Comparison of ENCODE assay signal across 16 mouse cellular contexts in the genomic region with DNA sequence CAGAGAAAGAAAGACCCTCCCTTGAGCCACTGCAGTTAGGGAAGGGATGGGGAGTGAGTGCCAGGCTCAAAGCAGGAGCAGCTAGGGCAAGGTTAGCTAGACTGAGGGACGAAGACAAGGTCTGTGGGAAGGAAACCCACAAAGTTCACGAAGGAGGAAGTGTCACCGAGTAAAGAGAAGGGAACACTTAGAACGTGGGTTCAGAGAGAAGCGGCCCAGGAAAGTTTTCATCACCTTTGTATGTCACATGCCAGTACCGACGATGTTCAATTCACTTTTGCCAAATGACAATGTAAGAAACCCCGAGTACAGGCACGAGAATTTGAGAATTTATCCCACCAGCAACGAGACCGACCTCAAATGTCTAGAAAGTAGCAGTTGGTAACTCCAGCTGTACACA. TPM values are rescaled to one million over a fixed set of nuclear protein-coding genes. Genes with fewer than 3 reads are reported as not detected.
DNase-seq lines count a peak whose midpoint lies in the region; ATAC-seq and TF ChIP-seq lines count a peak whose summit lies in the region.
"Had no signal": no experiment of that assay in that cellular context is flagged by ENCODE, and none has a peak within 500 bp of the region (broad histone marks: within the 10 kb centered on the region; RNA-seq: fewer than 3 reads in every experiment).

No protein-coding gene starts in this region.

- no peak for ATAC-seq in liver, embryonic 15.5 days (ENCODE audit: insufficient read depth)
- no peak for ATAC-seq in forebrain, embryonic 13.5 days

- no peak for TF ChIP-seq CTCF in CH12.LX (conservative IDR thresholded peaks at IDR 0.05 in 1 of 2, IDR thresholded peaks at IDR 0.05 in 1 of 2; ENCODE audit: low read depth in 2 of 2, low read length in 2 of 2)

- no peak overlapping the region for H3K4me3 ChIP-seq in CH12.LX (replicated peaks in 1 of 3; ENCODE audit: low read depth in 2 of 3, low read length in 2 of 3, poor library complexity in 1 of 3)
- H3K4me3 ChIP-seq in liver, embryonic 15.5 days (replicated peaks): no peak overlapping the region
- no peak overlapping the region for H3K4me3 ChIP-seq in forebrain, embryonic 13.5 days
- H3K4me3 ChIP-seq: forebrain, embryonic 12.5 days; limb, embryonic 10.5 days; lung, embryonic 15.5 days had no signal

- no peak; the same call in 1 of the 2 replicates for TF ChIP-seq EP300 in CH12.LX (IDR thresholded peaks at IDR 0.05; ENCODE audit: low read length)

- peaks cover 15 to 44% of the 10 kb centered on the region in 2 experiments for H3K4me1 ChIP-seq in CH12.LX (ENCODE audit: control insufficient read depth in 1 of 2, insufficient read depth in 2 of 2)
- no peaks in the 10 kb centered on the region for H3K4me1 ChIP-seq in liver, embryonic 15.5 days (replicated peaks)
- no peaks in the 10 kb centered on the region for H3K4me1 ChIP-seq in forebrain, embryonic 13.5 days
- H3K4me1 ChIP-seq: forebrain, embryonic 12.5 days; limb, embryonic 10.5 days; lung, embryonic 15.5 days had no signal

- H3K79me2 ChIP-seq in CH12.LX (replicated peaks; ENCODE audit: control insufficient read depth, extremely low read depth, insufficient read depth, poor library complexity, severe bottlenecking): no peaks in the 10 kb centered on the region

- no peaks in the 10 kb centered on the region for H3K27me3 ChIP-seq in CH12.LX (replicated peaks)
- no peaks in the 10 kb centered on the region for H3K27me3 ChIP-seq in liver, embryonic 15.5 days
- H3K27me3 ChIP-seq in splenic B cell, adult 2 months (ENCODE audit: control insufficient read depth, insufficient read depth, low read length, poor library complexity, severe bottlenecking): no peaks in the 10 kb centered on the region
- no peaks in the 10 kb centered on the region for H3K27me3 ChIP-seq in forebrain, embryonic 13.5 days
- H3K27me3 ChIP-seq: forebrain, embryonic 12.5 days; lung, embryonic 15.5 days had no signal

- dilution Hi-C loops in CH12.LX (cut with MboI; ENCODE audit: extremely low pct_ligation_motif_present, extremely low pct_unique_long_range_greater_than_20kb, low sequenced_read_pairs): no loop called here

- 21% methylated on average over 11 of the region's 11 CpGs for WGBS in liver, embryonic 15.5 days (ENCODE audit: insufficient replicate concordance)
- 79% methylated on average over 11 of the region's 11 CpGs for WGBS in forebrain, embryonic 13.5 days

- peak overlapping the region; percentile 44 for H3K4me2 ChIP-seq in CH12.LX (ENCODE audit: insufficient read depth, low read depth, poor library complexity, severe bottlenecking)
- H3K4me2 ChIP-seq in liver, embryonic 15.5 days: peak overlapping the region; percentile 25
- H3K4me2 ChIP-seq in forebrain, embryonic 13.5 days: no peak overlapping the region
- H3K4me2 ChIP-seq: forebrain, embryonic 12.5 days; heart, embryonic 11.5 days; lung, embryonic 15.5 days; midbrain, embryonic 11.5 days had no signal

- H3K27ac ChIP-seq in CH12.LX (ENCODE audit: insufficient read depth, low read depth): peak overlapping the region; percentile 55
- H3K27ac ChIP-seq in liver, embryonic 15.5 days (replicated peaks): no peak overlapping the region
- no peak overlapping the region for H3K27ac ChIP-seq in forebrain, embryonic 13.5 days
- H3K27ac ChIP-seq: forebrain, embryonic 12.5 days; limb, embryonic 10.5 days; lung, embryonic 15.5 days had no signal

- no peak for TF ChIP-seq RAD21 in CH12.LX (IDR thresholded peaks at IDR 0.05; ENCODE audit: low read depth, low read length)

- H3K9ac ChIP-seq in CH12.LX (ENCODE audit: insufficient read depth, low read depth): peak overlapping the region; percentile 64
- H3K9ac ChIP-seq in liver, embryonic 15.5 days: no peak overlapping the region
- no peak overlapping the region for H3K9ac ChIP-seq in forebrain, embryonic 13.5 days
- H3K9ac ChIP-seq: forebrain, embryonic 12.5 days; lung, embryonic 15.5 days had no signal

- peaks cover 9% of the 10 kb centered on the region for H3K9me3 ChIP-seq in CH12.LX (replicated peaks; ENCODE audit: low read length)
- no peaks in the 10 kb centered on the region for H3K9me3 ChIP-seq in liver, embryonic 15.5 days (replicated peaks)
- H3K9me3 ChIP-seq in forebrain, embryonic 13.5 days (replicated peaks): no peaks in the 10 kb centered on the region; the same call in 1 of the 2 replicates
- H3K9me3 ChIP-seq: limb, embryonic 10.5 days; lung, embryonic 15.5 days had no signal

- in situ Hi-C loops in CH12.LX (cut with MboI; ENCODE audit: low pct_ligation_motif_present, low pct_unique_long_range_greater_than_20kb, low sequenced_read_pairs): no loop called here

- H3K36me3 ChIP-seq in CH12.LX (replicated peaks in 1 of 2; ENCODE audit: control insufficient read depth in 1 of 2, insufficient read depth in 1 of 2, low read length in 1 of 2): no peaks in the 10 kb centered on the region
- H3K36me3 ChIP-seq in liver, embryonic 15.5 days (replicated peaks): no peaks in the 10 kb centered on the region
- H3K36me3 ChIP-seq in splenic B cell, adult 2 months (ENCODE audit: control insufficient read depth, insufficient read depth, low read length, poor library complexity, severe bottlenecking): no peaks in the 10 kb centered on the region
- no peaks in the 10 kb centered on the region for H3K36me3 ChIP-seq in forebrain, embryonic 13.5 days (ENCODE audit: poor library complexity, severe bottlenecking)
- H3K36me3 ChIP-seq: forebrain, embryonic 12.5 days; limb, embryonic 10.5 days; lung, embryonic 15.5 days had no signal

- peak; percentile 10 to 36 for DNase-seq in spleen, adult 18-20 months
- no peak for DNase-seq in spleen, postnatal 4 days (ENCODE audit: low spot score in 2 of 2)
- DNase-seq in CH12.LX (ENCODE audit: extremely low read depth): no peak
- DNase-seq in splenic B cell, adult 2 months (ENCODE audit: low read depth, low spot score): peak; percentile 74
- no peak for DNase-seq in kidney, adult 8-10 months
- DNase-seq: adrenal gland, postnatal 10 days; cerebellum, postnatal 25 days; kidney, postnatal 4 days; right cerebral cortex, postnatal 4 days had no signal

- no peak for TF ChIP-seq POLR2A in CH12.LX (IDR thresholded peaks at IDR 0.05; ENCODE audit: low read depth, low read length)

TF ChIP-seq in CH12.LX, 34 proteins besides CTCF, POLR2A, EP300 and RAD21:
- TF ChIP-seq MEF2A (IDR thresholded peaks at IDR 0.05; ENCODE audit: borderline replicate concordance, low read depth, low read length): no peak
- TF ChIP-seq USF1 (IDR thresholded peaks at IDR 0.05; ENCODE audit: low read depth, low read length): no peak
- no peak for TF ChIP-seq SMC3 (IDR thresholded peaks at IDR 0.05; ENCODE audit: low read depth, low read length)
- no peak for TF ChIP-seq MAFK (IDR thresholded peaks at IDR 0.05; ENCODE audit: insufficient replicate concordance, low read length)
- no peak for TF ChIP-seq TCF12 (IDR thresholded peaks at IDR 0.05; ENCODE audit: low read depth, low read length)
- TF ChIP-seq ELF1 (IDR thresholded peaks at IDR 0.05; ENCODE audit: low read depth, low read length): 0 out of 2 replicates have a peak, but pooled peaks have one; percentile 29
- TF ChIP-seq ZMIZ1 (IDR thresholded peaks at IDR 0.05; ENCODE audit: low read depth, low read length): no peak
- TF ChIP-seq MAX (IDR thresholded peaks at IDR 0.05; ENCODE audit: low read length): peak; percentile 71
- no peak for TF ChIP-seq ZNF384 (IDR thresholded peaks at IDR 0.05; ENCODE audit: low read depth, low read length)
- 0 out of 2 replicates have a peak, but pooled peaks have one; percentile 23 for TF ChIP-seq TBP (conservative IDR thresholded peaks at IDR 0.05; ENCODE audit: low read depth, low read length)

RNA-seq across cellular contexts. Expression of gene Tmbim4, which starts 12.1 kb away (rescaled TPM):
- 83.6 and 97.8 TPM in 2 replicates for total RNA-seq in CH12.LX (2012; rRNA removed)
- total RNA-seq in CH12.LX (2014; rRNA removed): 112 and 121 TPM in 2 replicates
- polyA plus RNA-seq in CH12.LX (2012; ENCODE audit: insufficient read length, low read depth): 104 and 113 TPM in 2 replicates
- 75.4 and 78.6 TPM in 2 replicates for polyA plus RNA-seq in liver, embryonic 15.5 days (2015; fragmentation: Nextera tagmentation; extraction: Ambion mirVana)
- polyA plus RNA-seq in forebrain, embryonic 13.5 days (2015; fragmentation: Nextera tagmentation; extraction: Ambion mirVana): 78.4 and 87.2 TPM in 2 replicates

RNA-seq across cellular contexts. Expression of gene Irak3, which starts 12.7 kb away (rescaled TPM):
- total RNA-seq in CH12.LX (2012; rRNA removed) (2.1 and 3.1 TPM in 2 replicates), CH12.LX (2014; rRNA removed) (0.50 TPM in 2 replicates)
- polyA plus RNA-seq in CH12.LX (2012; ENCODE audit: insufficient read length, low read depth): 0.65 and 1.1 TPM in 2 replicates
- polyA plus RNA-seq in liver, embryonic 15.5 days (2015; fragmentation: Nextera tagmentation; extraction: Ambion mirVana): 1.3 and 1.8 TPM in 2 replicates
- polyA plus RNA-seq in forebrain, embryonic 13.5 days (2015; fragmentation: Nextera tagmentation; extraction: Ambion mirVana): 0.11 and 0.13 TPM in 2 replicates

RNA-seq across cellular contexts. Expression of gene Llph, which starts 37.6 kb away (rescaled TPM):
- total RNA-seq in CH12.LX (2012; rRNA removed): 75.9 and 82.0 TPM in 2 replicates
- total RNA-seq in CH12.LX (2014; rRNA removed): 103 and 118 TPM in 2 replicates
- 237 and 276 TPM in 2 replicates for polyA plus RNA-seq in CH12.LX (2012; ENCODE audit: insufficient read length, low read depth)
- 20.4 and 23.3 TPM in 2 replicates for polyA plus RNA-seq in liver, embryonic 15.5 days (2015; fragmentation: Nextera tagmentation; extraction: Ambion mirVana)
- 50.9 and 58.7 TPM in 2 replicates for polyA plus RNA-seq in forebrain, embryonic 13.5 days (2015; fragmentation: Nextera tagmentation; extraction: Ambion mirVana)

Comparison
In these comparisons a context has a peak if more than half of its experiments do, and no peak if none do; other contexts are left out.
1. DNase-seq: peak in spleen, adult 18-20 months (2 of 2) and splenic B cell, adult 2 months (single experiment); none in spleen, postnatal 4 days (0 of 2), CH12.LX (single experiment) and kidney, adult 8-10 months (0 of 2).